Mouse (Mus musculus) forebrain, embryonic 15.5 days (tissue): ENCODE results near the gene Dpagt1. TPM values are rescaled to one million over a fixed set of nuclear protein-coding genes. Genes with fewer than 3 reads are reported as not detected.
A peak's percentile ranks its signal among the peaks of the same experiment; 100 is the strongest.
"Not testable (repeated sequence)": the region's sequence is repeated elsewhere in the genome, so short reads cannot be mapped to it uniquely, and the experiment has no call there.

ENCODE experiments used
- ATAC-seq: fragments of 200-750 bp; cut with Nextera tagmentation; replicated peaks from 2 replicates; pipeline ENCODE4 v1.8.0; 2017; ENCODE audit warnings: mild to moderate bottlenecking, moderate TSS enrichment, moderate library complexity
- H3K27ac ChIP-seq: fragments of 300-500 bp; sonication (generic); replicated peaks from 2 replicates; pipeline ENCODE4 v1.5.1; 2015; ENCODE audit warnings: mild to moderate bottlenecking, inconsistent platforms
- H3K27me3 ChIP-seq: fragments of 300-500 bp; sonication (generic); 2 replicates; pipeline ENCODE4 v1.6.1; 2015; ENCODE audit warnings: inconsistent platforms
- H3K36me3 ChIP-seq: fragments of 300-500 bp; sonication (generic); 2 replicates; pipeline ENCODE4 v1.6.1; 2015; ENCODE audit warnings: mild to moderate bottlenecking, inconsistent platforms
- H3K4me1 ChIP-seq: fragments of 300-500 bp; sonication (generic); 2 replicates; pipeline ENCODE4 v1.6.1; 2015; ENCODE audit warnings: inconsistent platforms
- H3K4me2 ChIP-seq: fragments of 300-500 bp; sonication (generic); replicated peaks from 2 replicates; pipeline ENCODE4 v1.6.1; 2015; ENCODE audit warnings: mild to moderate bottlenecking, inconsistent platforms
- H3K4me3 ChIP-seq: fragments of 300-500 bp; sonication (generic); 2 replicates; pipeline ENCODE4 v1.5.1; 2015; ENCODE audit warnings: mild to moderate bottlenecking, inconsistent platforms
- H3K9ac ChIP-seq: fragments of 300-500 bp; sonication (generic); replicated peaks from 2 replicates; pipeline ENCODE4 v1.6.1; 2015; ENCODE audit warnings: mild to moderate bottlenecking, inconsistent platforms
- H3K9me3 ChIP-seq: fragments of 300-500 bp; sonication (generic); 2 replicates; pipeline ENCODE4 v1.6.1; 2016; ENCODE audit warnings: inconsistent platforms
- WGBS: fragments of 180-500 bp; shearing (Covaris S2); methylation state at CpG from one replicate; pipeline ENCODE4 v1.1.7; 2015; ENCODE audit warnings: mixed read lengths; 5-methylcytosine and 5-hydroxymethylcytosine counted together
- polyA plus RNA-seq: library from polyadenylated mRNA; unstranded; fragments of >200 nt; fragmentation: Nextera tagmentation; extraction: Ambion mirVana; gene quantifications from 2 replicates; pipeline ENCODE4 v1.2.1, GENCODE M21; 2015

Gene Dpagt1
- polyA plus RNA-seq, 1 experiment from 2014 or later = 32.5 TPM

- peak; percentile 97 for ATAC-seq
- peak within 1 kb of the TSS; percentile 93 for H3K27ac ChIP-seq
- under 1% methylated on average over 89 of the region's 91 CpGs for WGBS
- peak within 1 kb of the TSS; percentile 84 for H3K4me2 ChIP-seq
- H3K9ac ChIP-seq = peak within 1 kb of the TSS; percentile 92
- peak within 1 kb of the TSS; percentile 92 for H3K4me3 ChIP-seq
- peaks cover 25% of the 10 kb centered on the region for H3K4me1 ChIP-seq
- peaks cover 45% of the 10 kb centered on the region for H3K36me3 ChIP-seq
- H3K27me3 ChIP-seq = no peaks in the 10 kb centered on the region
- H3K9me3 ChIP-seq = no peaks in the 10 kb centered on the region
These were observed 8.8 kb downstream of the Dpagt1 start, which contains the start of gene H2afx for GRCm38 (mm10) chr9:44334396-44335330. H2afx (plus strand) TSS chr9:44334694.

GRCm38 (mm10) chr9:44335331-44336092 lies 9.7 kb downstream of the Dpagt1 start:
- no peaks in the 10 kb centered on the region for H3K9me3 ChIP-seq
- WGBS = under 1% methylated on average over 50 of the region's 50 CpGs
- H3K4me1 ChIP-seq = peaks cover 25% of the 10 kb centered on the region
- H3K36me3 ChIP-seq = peaks cover 41% of the 10 kb centered on the region
- peak overlapping the region; percentile 92 for H3K4me3 ChIP-seq
- peak overlapping the region; percentile 92 for H3K9ac ChIP-seq
- peak overlapping the region; percentile 84 for H3K4me2 ChIP-seq
- no peaks in the 10 kb centered on the region for H3K27me3 ChIP-seq
- no peak; the same call in 1 of the 2 replicates for ATAC-seq
- H3K27ac ChIP-seq = peak overlapping the region; percentile 93

- H3K9me3 ChIP-seq = no peaks in the 10 kb centered on the region
- peaks cover 36% of the 10 kb centered on the region for H3K36me3 ChIP-seq
- H3K27me3 ChIP-seq = no peaks in the 10 kb centered on the region
- peak overlapping the region; percentile 84 for H3K4me2 ChIP-seq
- H3K4me3 ChIP-seq = peak overlapping the region; percentile 92
- peak overlapping the region; percentile 92 for H3K9ac ChIP-seq
- peaks cover 25% of the 10 kb centered on the region for H3K4me1 ChIP-seq
- peak overlapping the region; percentile 93; the same call in 1 of the 2 replicates for H3K27ac ChIP-seq
- under 1% methylated on average over 5 of the region's 5 CpGs for WGBS
- no peak for ATAC-seq
These were observed 10.2 kb downstream of the Dpagt1 start for GRCm38 (mm10) chr9:44336093-44336406.

GRCm38 (mm10) chr9:44336513-44336912 lies 10.7 kb downstream of the Dpagt1 start:
- Histone ChIP-seq H3K4me1 (peaks cover 25% of the 10 kb centered on the region), H3K36me3 (peaks cover 33% of the 10 kb centered on the region), H3K4me3 (peak overlapping the region; percentile 92), H3K4me2 (peak overlapping the region; percentile 84), H3K9ac (peak overlapping the region; percentile 92)
- not testable (repeated sequence) for H3K27me3 ChIP-seq, H3K9me3 ChIP-seq, ATAC-seq, H3K27ac ChIP-seq
- WGBS = 16% methylated on average over 4 of the region's 4 CpGs

GRCm38 (mm10) chr9:44336964-44337363 lies 11.1 kb downstream of the Dpagt1 start:
- Histone ChIP-seq H3K36me3 (peaks cover 28% of the 10 kb centered on the region), H3K4me2 (peak overlapping the region; percentile 84), H3K27ac (no peak overlapping the region), H3K4me3 (peak overlapping the region; percentile 92), H3K9me3 (no peaks in the 10 kb centered on the region), H3K27me3 (no peaks in the 10 kb centered on the region), H3K9ac (peak overlapping the region; percentile 92), H3K4me1 (peaks cover 25% of the 10 kb centered on the region)
- ATAC-seq = no peak
- 79% methylated on average over 3 of the region's 3 CpGs for WGBS

- Histone ChIP-seq H3K4me2 (peak overlapping the region; percentile 84; the same call in 1 of the 2 replicates), H3K27ac (no peak overlapping the region), H3K9ac (peak overlapping the region; percentile 20; the same call in 1 of the 2 replicates)
These were observed 11.8 kb downstream of the Dpagt1 start for GRCm38 (mm10) chr9:44337436-44338169.

GRCm38 (mm10) chr9:44338574-44338973 lies 12.8 kb downstream of the Dpagt1 start:
- ATAC-seq = no peak
- 75% methylated on average over 5 of the region's 5 CpGs for WGBS
- H3K27me3 ChIP-seq = no peaks in the 10 kb centered on the region

More at GRCm38 (mm10) chr9:44337436-44338169, 11.8 kb downstream of the Dpagt1 start:
- Histone ChIP-seq H3K4me1 (peaks cover 27% of the 10 kb centered on the region), H3K9me3 (no peaks in the 10 kb centered on the region), H3K36me3 (peaks cover 24% of the 10 kb centered on the region), H3K27me3 (no peaks in the 10 kb centered on the region), H3K4me3 (peak overlapping the region; percentile 92)
- 64% methylated on average over 9 of the region's 9 CpGs for WGBS
- ATAC-seq = no peak

GRCm38 (mm10) chr9:44341487-44341886 lies 15.7 kb downstream of the Dpagt1 start:
- Histone ChIP-seq H3K27me3 (no peaks in the 10 kb centered on the region), H3K9ac (no peak overlapping the region), H3K36me3 (peaks cover 9% of the 10 kb centered on the region), H3K4me1 (peaks cover 31% of the 10 kb centered on the region), H3K9me3 (no peaks in the 10 kb centered on the region), H3K4me3 (no peak overlapping the region), H3K4me2 (no peak overlapping the region), H3K27ac (no peak overlapping the region)
- ATAC-seq = no peak
- 92% methylated on average over 5 of the region's 5 CpGs for WGBS

More at GRCm38 (mm10) chr9:44338574-44338973, 12.8 kb downstream of the Dpagt1 start:
- no peaks in the 10 kb centered on the region for H3K9me3 ChIP-seq
- peaks cover 14% of the 10 kb centered on the region for H3K36me3 ChIP-seq
- peaks cover 35% of the 10 kb centered on the region for H3K4me1 ChIP-seq
- no peak overlapping the region for H3K4me2 ChIP-seq
- no peak overlapping the region for H3K9ac ChIP-seq
- no peak overlapping the region for H3K4me3 ChIP-seq
- H3K27ac ChIP-seq = no peak overlapping the region

GRCm38 (mm10) chr9:44342173-44342572 lies 16.4 kb downstream of the Dpagt1 start:
- H3K36me3 ChIP-seq = peaks cover 15% of the 10 kb centered on the region
- 92% methylated on average over 3 of the region's 3 CpGs for WGBS
- H3K4me3 ChIP-seq = no peak overlapping the region

GRCm38 (mm10) chr9:44342605-44343004 lies 16.8 kb downstream of the Dpagt1 start:
- WGBS = 100% methylated on average over 1 of the region's 1 CpGs
- Histone ChIP-seq H3K27me3 (no peaks in the 10 kb centered on the region), H3K9me3 (no peaks in the 10 kb centered on the region), H3K27ac (no peak overlapping the region), H3K4me3 (no peak overlapping the region), H3K4me2 (no peak overlapping the region), H3K36me3 (peaks cover 20% of the 10 kb centered on the region), H3K4me1 (peaks cover 20% of the 10 kb centered on the region), H3K9ac (no peak overlapping the region)
- ATAC-seq = no peak

More at GRCm38 (mm10) chr9:44342173-44342572, 16.4 kb downstream of the Dpagt1 start:
- ATAC-seq = no peak
- Histone ChIP-seq H3K27me3 (no peaks in the 10 kb centered on the region), H3K4me2 (no peak overlapping the region), H3K9ac (no peak overlapping the region), H3K9me3 (no peaks in the 10 kb centered on the region), H3K27ac (no peak overlapping the region), H3K4me1 (peaks cover 24% of the 10 kb centered on the region)

- H3K4me2 ChIP-seq = peak overlapping the region; percentile 72
- peak overlapping the region; percentile 95 for H3K27ac ChIP-seq
- H3K4me1 ChIP-seq = peaks cover 17% of the 10 kb centered on the region
- 10% methylated on average over 6 of the region's 6 CpGs for WGBS
- peak overlapping the region; percentile 72 for H3K9ac ChIP-seq
- H3K36me3 ChIP-seq = peaks cover 25% of the 10 kb centered on the region
- ATAC-seq = no peak
- H3K9me3 ChIP-seq = no peaks in the 10 kb centered on the region
- peak overlapping the region; percentile 68 for H3K4me3 ChIP-seq
- no peaks in the 10 kb centered on the region for H3K27me3 ChIP-seq
These were observed 17.5 kb downstream of the Dpagt1 start for GRCm38 (mm10) chr9:44343290-44343689.
